ENCODE assay signal across 27 mouse cellular contexts in the genomic region with DNA sequence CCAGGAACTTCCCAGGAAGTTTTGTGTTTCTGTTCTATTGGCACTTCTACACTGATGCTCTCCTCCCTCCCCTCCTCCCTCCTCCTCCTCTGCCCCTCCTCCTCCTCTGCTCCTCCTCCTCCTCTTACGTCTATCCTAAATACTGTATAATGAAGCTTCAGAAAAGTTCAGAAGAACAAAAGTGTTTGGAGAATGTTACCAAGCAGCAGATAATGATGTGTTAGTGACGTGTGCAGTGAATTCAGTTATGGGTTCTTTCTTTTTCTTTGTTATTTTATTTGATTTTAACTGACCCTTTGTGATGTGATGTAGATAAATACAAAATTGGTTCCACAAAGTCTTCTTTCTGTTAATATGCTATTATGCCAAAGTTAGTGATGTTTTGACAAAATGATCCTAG. TPM values are rescaled to one million over a fixed set of nuclear protein-coding genes. Genes with fewer than 3 reads are reported as not detected.
A peak's percentile ranks its signal among the peaks of the same experiment; 100 is the strongest.
DNase-seq lines count a peak whose midpoint lies in the region; ATAC-seq and TF ChIP-seq lines count a peak whose summit lies in the region.
"Had no signal": no experiment of that assay in that cellular context is flagged by ENCODE, and none has a peak within 500 bp of the region (broad histone marks: within the 10 kb centered on the region; RNA-seq: fewer than 3 reads in every experiment).

No protein-coding gene starts in this region.

- H3K9me3 ChIP-seq in heart, embryonic 10.5 days = no peaks in the 10 kb centered on the region
- no peaks in the 10 kb centered on the region for H3K9me3 ChIP-seq in lung, postnatal 0 days (ENCODE audit: low read length)
- H3K9me3 ChIP-seq: forebrain, embryonic 13.5 days; G1E; hindbrain, embryonic 13.5 days; intestine, embryonic 15.5 days had no signal

- H3K9ac ChIP-seq in lung, postnatal 0 days (replicated peaks; ENCODE audit: low read depth) = no peak overlapping the region
- H3K9ac ChIP-seq: forebrain, embryonic 13.5 days; hindbrain, embryonic 13.5 days; intestine, embryonic 15.5 days had no signal

- no peak for TF ChIP-seq CTCF in gastrocnemius, adult 2 months (IDR thresholded peaks at IDR 0.05)
- TF ChIP-seq CTCF in lung, postnatal 0 days (IDR thresholded peaks at IDR 0.05) = no peak
- no peak for TF ChIP-seq CTCF in testis, adult 2 months (IDR thresholded peaks at IDR 0.05; ENCODE audit: control insufficient read depth, insufficient read depth, insufficient replicate concordance, low read depth, low read length)

- H3K27me3 ChIP-seq in heart, embryonic 10.5 days (ENCODE audit: insufficient read depth, poor library complexity, severe bottlenecking) = no peaks in the 10 kb centered on the region
- no peaks in the 10 kb centered on the region for H3K27me3 ChIP-seq in lung, postnatal 0 days (replicated peaks; ENCODE audit: insufficient read depth, low read length)
- no peaks in the 10 kb centered on the region for H3K27me3 ChIP-seq in testis, adult 2 months (ENCODE audit: control insufficient read depth, insufficient read depth, low read length)
- H3K27me3 ChIP-seq: CH12.LX; forebrain, embryonic 13.5 days; hindbrain, embryonic 13.5 days; intestine, embryonic 15.5 days; Patski had no signal

- H3K4me1 ChIP-seq in heart, embryonic 10.5 days = peaks cover 40% of the 10 kb centered on the region
- no peaks in the 10 kb centered on the region; the same call in 1 of the 2 replicates for H3K4me1 ChIP-seq in lung, postnatal 0 days (ENCODE audit: insufficient read depth, low read depth, low read length)
- H3K4me1 ChIP-seq in testis, adult 2 months (ENCODE audit: control insufficient read depth, insufficient read depth, low read length) = no peaks in the 10 kb centered on the region
- H3K4me1 ChIP-seq: forebrain, embryonic 10.5 days; forebrain, embryonic 13.5 days had no signal

- peaks cover 23% of the 10 kb centered on the region for H3K36me3 ChIP-seq in heart, embryonic 10.5 days
- H3K36me3 ChIP-seq in lung, postnatal 0 days (ENCODE audit: insufficient read depth, low read length) = peaks cover 9% of the 10 kb centered on the region; the same call in 1 of the 2 replicates
- H3K36me3 ChIP-seq in testis, adult 2 months (ENCODE audit: control insufficient read depth, insufficient read depth, low read length) = peaks cover 4% of the 10 kb centered on the region

- no peak for TF ChIP-seq POLR2A in testis, adult 2 months (IDR thresholded peaks at IDR 0.05; ENCODE audit: control insufficient read depth, low read depth, low read length)

- no peak for DNase-seq in gastrocnemius, adult 2 months
- no peak for DNase-seq in gastrocnemius, postnatal 10 days
- peak; percentile 35 for DNase-seq in heart, embryonic 10.5 days (ENCODE audit: low spot score)
- no peak for DNase-seq in heart, adult 9 months (ENCODE audit: low spot score in 2 of 2)
- DNase-seq in lung, postnatal 0 days (ENCODE audit: low spot score) = peak; percentile 72
- DNase-seq in lung, adult 18-20 months = no peak
- no peak for DNase-seq in testis, postnatal 14 days (ENCODE audit: low spot score)
- DNase-seq: adrenal gland, postnatal 10 days; adrenal gland, postnatal 36 days; B cell, adult 2 months; cerebellum, adult 11 months; cerebellum, adult 8-10 months; cerebellum, postnatal 10 days; cerebellum, postnatal 36 days; gastrocnemius, postnatal 25 days; heart, postnatal 36 days had no signal

- 45% methylated on average over 2 of the region's 2 CpGs for WGBS in heart, embryonic 10.5 days
- WGBS in lung, postnatal 0 days = 37% methylated on average over 2 of the region's 2 CpGs

- peak; percentile 32; the same call in 1 of the 2 replicates for ATAC-seq in lung, postnatal 0 days
- ATAC-seq: forebrain, embryonic 13.5 days; forebrain, embryonic 16.5 days; hindbrain, embryonic 16.5 days; intestine, embryonic 15.5 days; Patski had no signal

- H3K4me2 ChIP-seq in lung, postnatal 0 days (replicated peaks; ENCODE audit: low read depth, low read length) = no peak overlapping the region
- H3K4me2 ChIP-seq: forebrain, embryonic 13.5 days; hindbrain, embryonic 13.5 days; intestine, embryonic 15.5 days had no signal

- H3K27ac ChIP-seq in gastrocnemius, adult 2 months = peak overlapping the region; percentile 16; the same call in 1 of the 2 replicates
- H3K27ac ChIP-seq in heart, embryonic 10.5 days = no peak overlapping the region
- H3K27ac ChIP-seq in lung, postnatal 0 days (ENCODE audit: low read length) = no peak overlapping the region
- H3K27ac ChIP-seq in testis, adult 2 months (ENCODE audit: control insufficient read depth, insufficient read depth, low read depth, low read length) = no peak overlapping the region
- H3K27ac ChIP-seq: forebrain, embryonic 10.5 days; forebrain, embryonic 13.5 days; hindbrain, embryonic 10.5 days; hindbrain, embryonic 13.5 days; intestine, embryonic 15.5 days had no signal

- no peak; the same call in 1 of the 2 replicates for TF ChIP-seq EP300 in lung, postnatal 0 days (IDR thresholded peaks at IDR 0.05)

- intact Hi-C loops in gastrocnemius, adult 2 months (cut with DNase I) = no loop called here

- H3K4me3 ChIP-seq in gastrocnemius, adult 2 months = no peak overlapping the region
- no peak overlapping the region for H3K4me3 ChIP-seq in heart, embryonic 10.5 days
- H3K4me3 ChIP-seq in lung, postnatal 0 days (ENCODE audit: low read depth, low read length) = no peak overlapping the region
- H3K4me3 ChIP-seq in testis, adult 2 months (ENCODE audit: control insufficient read depth, low read depth, low read length) = peak overlapping the region; percentile 53; the same call in 1 of the 2 replicates
- H3K4me3 ChIP-seq: forebrain, embryonic 10.5 days; forebrain, embryonic 13.5 days; hindbrain, embryonic 10.5 days; hindbrain, embryonic 13.5 days; intestine, embryonic 15.5 days had no signal

RNA-seq across cellular contexts. Expression of a gene that starts 22.2 kb away (rescaled TPM):
- total RNA-seq in gastrocnemius, adult 2 months (2021) = 10 to 100 TPM; 55.2 to 80.0 TPM
- total RNA-seq in gastrocnemius, postnatal 10 days (2021) = 10 to 100 TPM; 54.8 to 73.5 TPM
- polyA plus RNA-seq in heart, embryonic 10.5 days (2016; fragmentation: Nextera tagmentation; extraction: Ambion mirVana) = 39.3 and 54.0 TPM in 2 replicates
- 93.6 and 100 TPM in 2 replicates for polyA plus RNA-seq in lung, postnatal 0 days (2015; fragmentation: Nextera tagmentation; extraction: Ambion mirVana)
- polyA plus RNA-seq in testis, adult 2 months (2012; rRNA removed) = 18.7 and 29.5 TPM in 2 replicates

Comparison
In these comparisons a context has a peak if more than half of its experiments do, and no peak if none do; other contexts are left out.
1. DNase-seq: peak in heart, embryonic 10.5 days (single experiment) and lung, postnatal 0 days (single experiment); none in gastrocnemius, adult 2 months (single experiment), gastrocnemius, postnatal 10 days (single experiment), heart, adult 9 months (0 of 2), lung, adult 18-20 months (0 of 2) and testis, postnatal 14 days (single experiment).